Mouse (Mus musculus): ENCODE data around the gene Coq5. TPM values are rescaled to one million over a fixed set of nuclear protein-coding genes. Genes with fewer than 3 reads are reported as not detected.
A peak's percentile ranks its signal among the peaks of the same experiment; 100 is the strongest.

Gene Coq5
- total and polyA plus RNA-seq, 2 experiments from 2014 or later = 30.5 to 47.5 TPM

GRCm38 (mm10) chr5:115317645-115318328, 38.3 kb downstream of the Coq5 start:
- Histone ChIP-seq H3K9me3 (ENCODE audit: low read length) (no peaks in the 10 kb centered on the region), H3K9ac (replicated peaks; ENCODE audit: low read length) (no peak overlapping the region; the same call in 1 of the 2 replicates), H3K4me2 (ENCODE audit: low read depth, low read length) (peak overlapping the region; percentile 16; the same call in 1 of the 2 replicates), H3K27me3 (ENCODE audit: insufficient read depth, low read length) (no peaks in the 10 kb centered on the region), H3K4me3 (ENCODE audit: low read length) (no peak overlapping the region), H3K4me1 (ENCODE audit: insufficient read depth, low read length) (peaks cover 18% of the 10 kb centered on the region), H3K36me3 (ENCODE audit: insufficient read depth, low read length) (no peaks in the 10 kb centered on the region), H3K27ac (peak overlapping the region; percentile 57)
- TF ChIP-seq CTCF (IDR thresholded peaks at IDR 0.05; ENCODE audit: low read depth) = peak; percentile 18; the same call in 1 of the 2 replicates
- ATAC-seq (0 out of 2 replicates have a peak, but pooled peaks have one; percentile 27), DNase-seq (ENCODE audit: low spot score) (peak; percentile 61)
- 12% methylated on average over 10 of the region's 10 CpGs for WGBS

- TF ChIP-seq CTCF (IDR thresholded peaks at IDR 0.05; ENCODE audit: low read depth) = peak; percentile 69
- ATAC-seq = peak; percentile 75
- Histone ChIP-seq H3K36me3 (ENCODE audit: insufficient read depth, low read length) (no peaks in the 10 kb centered on the region), H3K27me3 (ENCODE audit: insufficient read depth, low read length) (no peaks in the 10 kb centered on the region), H3K4me2 (ENCODE audit: low read depth, low read length) (peak overlapping the region; percentile 72), H3K9ac (replicated peaks; ENCODE audit: low read length) (peak overlapping the region; percentile 48), H3K27ac (peak overlapping the region; percentile 64), H3K9me3 (ENCODE audit: low read length) (no peaks in the 10 kb centered on the region), H3K4me3 (ENCODE audit: low read length) (peak overlapping the region; percentile 35), H3K4me1 (ENCODE audit: insufficient read depth, low read length) (peaks cover 18% of the 10 kb centered on the region)
- WGBS = under 1% methylated on average over 22 of the region's 22 CpGs
- peak; percentile 80 for DNase-seq (ENCODE audit: low spot score)
These were observed 39.8 kb downstream of the Coq5 start for GRCm38 (mm10) chr5:115319004-115319940.

- H3K9ac ChIP-seq (replicated peaks; ENCODE audit: low read length) = peak overlapping the region; percentile 88
- peak; percentile 58 for ATAC-seq
- 27% methylated on average over 11 of the region's 11 CpGs for WGBS
- H3K27me3 ChIP-seq (ENCODE audit: insufficient read depth, low read length) = no peaks in the 10 kb centered on the region
- peak overlapping the region; percentile 90 for H3K27ac ChIP-seq
- TF ChIP-seq CTCF (IDR thresholded peaks at IDR 0.05; ENCODE audit: low read depth) = no peak; the same call in 1 of the 2 replicates
- peak overlapping the region; percentile 92 for H3K4me3 ChIP-seq (ENCODE audit: low read length)
- no peaks in the 10 kb centered on the region for H3K9me3 ChIP-seq (ENCODE audit: low read length)
- H3K36me3 ChIP-seq (ENCODE audit: insufficient read depth, low read length) = peaks cover 9% of the 10 kb centered on the region
- H3K4me1 ChIP-seq (ENCODE audit: insufficient read depth, low read length) = peaks cover 19% of the 10 kb centered on the region
- DNase-seq (ENCODE audit: low spot score) = no peak
- peak overlapping the region; percentile 83 for H3K4me2 ChIP-seq (ENCODE audit: low read depth, low read length)
These were observed 46.9 kb downstream of the Coq5 start for GRCm38 (mm10) chr5:115326256-115326831.

- Histone ChIP-seq H3K9me3 (ENCODE audit: low read length) (no peaks in the 10 kb centered on the region), H3K4me1 (ENCODE audit: insufficient read depth, low read length) (peaks cover 19% of the 10 kb centered on the region), H3K4me3 (ENCODE audit: low read length) (peak within 1 kb of the TSS; percentile 92), H3K4me2 (ENCODE audit: low read depth, low read length) (peak within 1 kb of the TSS; percentile 83), H3K27ac (peak within 1 kb of the TSS; percentile 90), H3K9ac (replicated peaks; ENCODE audit: low read length) (peak within 1 kb of the TSS; percentile 88), H3K36me3 (ENCODE audit: insufficient read depth, low read length) (peaks cover 14% of the 10 kb centered on the region), H3K27me3 (ENCODE audit: insufficient read depth, low read length) (no peaks in the 10 kb centered on the region)
- DNase-seq (ENCODE audit: low spot score) (peak; percentile 96), ATAC-seq (peak; percentile 93)
- no peak for TF ChIP-seq CTCF (IDR thresholded peaks at IDR 0.05; ENCODE audit: low read depth)
- under 1% methylated on average over 54 of the region's 97 CpGs for WGBS
These were observed 47.6 kb downstream of the Coq5 start, which contains the start of gene Srsf9 for GRCm38 (mm10) chr5:115326875-115327609. Gene Srsf9 (plus strand): TSS chr5:115327177.

GRCm38 (mm10) chr5:115327610-115328548, 48.4 kb downstream of the Coq5 start:
- Histone ChIP-seq H3K27ac (peak overlapping the region; percentile 90), H3K9me3 (ENCODE audit: low read length) (no peaks in the 10 kb centered on the region), H3K4me1 (ENCODE audit: insufficient read depth, low read length) (peaks cover 19% of the 10 kb centered on the region), H3K4me3 (ENCODE audit: low read length) (peak overlapping the region; percentile 92), H3K36me3 (ENCODE audit: insufficient read depth, low read length) (peaks cover 22% of the 10 kb centered on the region), H3K4me2 (ENCODE audit: low read depth, low read length) (peak overlapping the region; percentile 83), H3K9ac (replicated peaks; ENCODE audit: low read length) (peak overlapping the region; percentile 88), H3K27me3 (ENCODE audit: insufficient read depth, low read length) (no peaks in the 10 kb centered on the region)
- TF ChIP-seq CTCF (IDR thresholded peaks at IDR 0.05; ENCODE audit: low read depth) = no peak
- ATAC-seq = peak; percentile 13; the same call in 1 of the 2 replicates
- WGBS = under 1% methylated on average over 53 of the region's 55 CpGs
- peak; percentile 15 for DNase-seq (ENCODE audit: low spot score)

Data from hindbrain, postnatal 0 days (tissue).